In the genomic region with DNA sequence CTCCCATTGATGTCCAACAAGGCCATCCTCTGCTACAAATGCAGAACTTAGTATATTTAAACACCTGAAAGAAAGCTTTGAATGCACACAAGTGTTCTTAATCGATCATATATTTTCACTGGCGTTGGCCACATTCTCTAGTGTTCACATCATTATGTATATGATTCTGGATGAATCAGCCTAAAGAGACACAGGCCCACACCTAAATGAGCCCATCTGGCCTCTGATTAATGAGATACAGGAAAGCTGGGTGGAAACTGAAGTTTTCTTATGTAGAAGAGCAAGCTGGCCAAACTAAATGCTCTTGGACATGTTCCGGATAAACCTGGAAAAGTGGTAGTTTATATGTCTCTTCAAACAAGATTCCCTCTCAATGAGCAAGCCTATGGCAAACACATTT, we compare ENCODE assay signal across 24 mouse cellular contexts.
A peak's percentile ranks its signal among the peaks of the same experiment; 100 is the strongest.
DNase-seq lines count a peak whose midpoint lies in the region; ATAC-seq and TF ChIP-seq lines count a peak whose summit lies in the region.
"Had no signal": no experiment of that assay in that cellular context is flagged by ENCODE, and none has a peak within 500 bp of the region (broad histone marks: within the 10 kb centered on the region; RNA-seq: fewer than 3 reads in every experiment).

No protein-coding gene starts in this region.

- no peak for TF ChIP-seq EP300 in MEL (IDR thresholded peaks at IDR 0.05; ENCODE audit: low read depth in 1 of 2, low read length in 2 of 2)

- no peak for TF ChIP-seq CTCF in MEL (IDR thresholded peaks at IDR 0.05 in 2 of 3, conservative IDR thresholded peaks at IDR 0.05 in 1 of 3; ENCODE audit: control insufficient read depth in 1 of 3, insufficient read depth in 1 of 3, low read depth in 2 of 3, low read length in 3 of 3, poor library complexity in 1 of 3, severe bottlenecking in 1 of 3)

- peak; percentile 71 for ATAC-seq in erythroid progenitor cell, adult 5-6 weeks (replicated peaks; ENCODE audit: low FRiP score, poor library complexity, severe bottlenecking)
- ATAC-seq in liver, embryonic 15.5 days (ENCODE audit: insufficient read depth) = no peak
- no peak for ATAC-seq in midbrain, embryonic 11.5 days (ENCODE audit: low FRiP score)
- no peak for ATAC-seq in CD4-positive, CD25-positive, alpha-beta regulatory T cell, adult 4 months
- no peak for ATAC-seq in intestine, embryonic 15.5 days
- ATAC-seq: forebrain, embryonic 14.5 days; forebrain, postnatal 0 days; hindbrain, embryonic 16.5 days; Patski had no signal

- peaks cover 13 to 24% of the 10 kb centered on the region in 2 experiments for H3K4me1 ChIP-seq in MEL (ENCODE audit: control insufficient read depth in 1 of 2, insufficient read depth in 2 of 2, low read length in 2 of 2)
- peaks cover 26% of the 10 kb centered on the region for H3K4me1 ChIP-seq in liver, embryonic 15.5 days (replicated peaks)
- no peaks in the 10 kb centered on the region for H3K4me1 ChIP-seq in midbrain, embryonic 11.5 days (ENCODE audit: control insufficient read depth, insufficient read depth, low read length)
- no peaks in the 10 kb centered on the region for H3K4me1 ChIP-seq in intestine, embryonic 15.5 days (replicated peaks)
- H3K4me1 ChIP-seq: embryonic facial prominence, embryonic 12.5 days; embryonic facial prominence, embryonic 15.5 days; hindbrain, embryonic 13.5 days had no signal

- no peaks in the 10 kb centered on the region for H3K9me3 ChIP-seq in MEL (replicated peaks; ENCODE audit: insufficient read depth, low read length)
- no peaks in the 10 kb centered on the region for H3K9me3 ChIP-seq in liver, embryonic 15.5 days (replicated peaks)
- no peaks in the 10 kb centered on the region for H3K9me3 ChIP-seq in midbrain, embryonic 11.5 days (ENCODE audit: control insufficient read depth, low read length)
- H3K9me3 ChIP-seq in intestine, embryonic 15.5 days = no peaks in the 10 kb centered on the region
- H3K9me3 ChIP-seq: embryonic facial prominence, embryonic 12.5 days; embryonic facial prominence, embryonic 15.5 days; hindbrain, embryonic 13.5 days had no signal

- H3K79me2 ChIP-seq in MEL (ENCODE audit: control insufficient read depth, insufficient read depth, low read length, poor library complexity) = no peaks in the 10 kb centered on the region

- no peak overlapping the region for H3K9ac ChIP-seq in MEL (ENCODE audit: control insufficient read depth, low read depth, low read length, poor library complexity, severe bottlenecking)
- no peak overlapping the region for H3K9ac ChIP-seq in liver, embryonic 15.5 days
- H3K9ac ChIP-seq in midbrain, embryonic 11.5 days (ENCODE audit: low read length) = no peak overlapping the region
- no peak overlapping the region for H3K9ac ChIP-seq in intestine, embryonic 15.5 days
- H3K9ac ChIP-seq: embryonic facial prominence, embryonic 12.5 days; embryonic facial prominence, embryonic 15.5 days; forebrain, postnatal 0 days; hindbrain, embryonic 13.5 days had no signal

- TF ChIP-seq POLR2A in MEL (IDR thresholded peaks at IDR 0.05; ENCODE audit: control insufficient read depth in 1 of 2, insufficient read depth in 1 of 2, low read depth in 1 of 2, low read length in 2 of 2, poor library complexity in 1 of 2) = no peak

- WGBS in liver, embryonic 15.5 days (ENCODE audit: insufficient replicate concordance) = 72% methylated on average over 3 of the region's 3 CpGs
- WGBS in midbrain, embryonic 11.5 days = 93% methylated on average over 3 of the region's 3 CpGs
- WGBS in intestine, embryonic 15.5 days = 95% methylated on average over 3 of the region's 3 CpGs

- no peak overlapping the region for H3K4me2 ChIP-seq in liver, embryonic 15.5 days
- H3K4me2 ChIP-seq in midbrain, embryonic 11.5 days = no peak overlapping the region
- no peak overlapping the region for H3K4me2 ChIP-seq in intestine, embryonic 15.5 days (replicated peaks)
- H3K4me2 ChIP-seq: embryonic facial prominence, embryonic 12.5 days; embryonic facial prominence, embryonic 15.5 days; heart, embryonic 11.5 days; hindbrain, embryonic 13.5 days had no signal

- peak overlapping the region; percentile 96 for H3K27ac ChIP-seq in MEL (ENCODE audit: control insufficient read depth, low read depth, low read length)
- H3K27ac ChIP-seq in liver, embryonic 15.5 days (replicated peaks) = peak overlapping the region; percentile 92; the same call in 1 of the 2 replicates
- no peak overlapping the region for H3K27ac ChIP-seq in midbrain, embryonic 11.5 days (ENCODE audit: low read depth, low read length)
- no peak overlapping the region for H3K27ac ChIP-seq in intestine, embryonic 15.5 days
- H3K27ac ChIP-seq: embryonic facial prominence, embryonic 12.5 days; embryonic facial prominence, embryonic 15.5 days; gastrocnemius, adult 2 months; hindbrain, embryonic 13.5 days had no signal

- H3K36me3 ChIP-seq in MEL (ENCODE audit: control insufficient read depth in 1 of 2, insufficient read depth in 2 of 2, low read length in 2 of 2) = peaks cover 0 to 27% of the 10 kb centered on the region in 2 experiments; a peak in 2 of 4 replicates
- no peaks in the 10 kb centered on the region for H3K36me3 ChIP-seq in liver, embryonic 15.5 days (replicated peaks)
- H3K36me3 ChIP-seq in midbrain, embryonic 11.5 days (ENCODE audit: control insufficient read depth, insufficient read depth, low read length) = no peaks in the 10 kb centered on the region
- no peaks in the 10 kb centered on the region for H3K36me3 ChIP-seq in intestine, embryonic 15.5 days
- H3K36me3 ChIP-seq: embryonic facial prominence, embryonic 12.5 days; embryonic facial prominence, embryonic 15.5 days; hindbrain, embryonic 13.5 days had no signal

- TF ChIP-seq RAD21 in MEL (IDR thresholded peaks at IDR 0.05; ENCODE audit: low read depth, low read length) = no peak

- no peaks in the 10 kb centered on the region for H3K27me3 ChIP-seq in MEL (ENCODE audit: control insufficient read depth in 1 of 2, insufficient read depth in 2 of 2, low read length in 2 of 2)
- no peaks in the 10 kb centered on the region for H3K27me3 ChIP-seq in liver, embryonic 15.5 days
- H3K27me3 ChIP-seq in midbrain, embryonic 11.5 days (ENCODE audit: control insufficient read depth, insufficient read depth, low read length) = no peaks in the 10 kb centered on the region; the same call in 1 of the 2 replicates
- H3K27me3 ChIP-seq in intestine, embryonic 15.5 days (replicated peaks) = no peaks in the 10 kb centered on the region
- H3K27me3 ChIP-seq: embryonic facial prominence, embryonic 12.5 days had no signal

- DNase-seq in MEL (ENCODE audit: low read depth, low spot score) = no peak
- DNase-seq in c-Kit-positive CD71-positive TER-119-positive erythroid progenitor cells, embryonic 14.5 days (ENCODE audit: low spot score) = peak; percentile 30
- DNase-seq in midbrain, embryonic 11.5 days (ENCODE audit: low spot score, missing footprints) = no peak
- DNase-seq: adrenal gland, postnatal 10 days; adrenal gland, postnatal 36 days; cerebellum, adult 11 months; cerebellum, adult 2 months; cerebellum, adult 9-11 months; cerebellum, postnatal 25 days; forebrain, postnatal 0 days; gastrocnemius, adult 2 months; gastrocnemius, postnatal 14 days; heart, adult 11 months had no signal

- H3K4me3 ChIP-seq in MEL (ENCODE audit: control insufficient read depth in 1 of 2, insufficient read depth in 1 of 2, low read depth in 2 of 2, low read length in 2 of 2) = no peak overlapping the region
- no peak overlapping the region for H3K4me3 ChIP-seq in liver, embryonic 15.5 days (replicated peaks)
- no peak overlapping the region for H3K4me3 ChIP-seq in midbrain, embryonic 11.5 days (ENCODE audit: low read depth, low read length)
- no peak overlapping the region for H3K4me3 ChIP-seq in intestine, embryonic 15.5 days (replicated peaks)
- H3K4me3 ChIP-seq: embryonic facial prominence, embryonic 12.5 days; embryonic facial prominence, embryonic 15.5 days; gastrocnemius, adult 2 months; hindbrain, embryonic 13.5 days had no signal

TF ChIP-seq in MEL, 35 proteins besides CTCF, POLR2A, EP300 and RAD21:
- no peak for TF ChIP-seq MAZ (IDR thresholded peaks at IDR 0.05; ENCODE audit: low read depth, low read length)
- no peak for TF ChIP-seq MEF2A (IDR thresholded peaks at IDR 0.05; ENCODE audit: extremely low read depth, insufficient replicate concordance, low read depth, low read length, poor library complexity, severe bottlenecking)
- TF ChIP-seq USF1 (IDR thresholded peaks at IDR 0.05; ENCODE audit: low read depth, low read length) = no peak
- no peak for TF ChIP-seq UBTF (IDR thresholded peaks at IDR 0.05; ENCODE audit: borderline replicate concordance, insufficient read depth, low read depth, low read length)
- TF ChIP-seq SMC3 (IDR thresholded peaks at IDR 0.05; ENCODE audit: low read depth, low read length) = no peak
- no peak for TF ChIP-seq GATA1 (IDR thresholded peaks at IDR 0.05; ENCODE audit: low read depth, low read length)
- no peak for TF ChIP-seq ZNF384 (IDR thresholded peaks at IDR 0.05; ENCODE audit: low read depth, low read length)
- no peak for TF ChIP-seq BHLHE40 (IDR thresholded peaks at IDR 0.05; ENCODE audit: borderline replicate concordance, low read depth, low read length)
- no peak for TF ChIP-seq GABPA (IDR thresholded peaks at IDR 0.05; ENCODE audit: low read depth, low read length)
- no peak for TF ChIP-seq CHD2 (IDR thresholded peaks at IDR 0.05; ENCODE audit: low read length)
- TF ChIP-seq JUND (IDR thresholded peaks at IDR 0.05; ENCODE audit: low read depth, low read length) = no peak
- TF ChIP-seq POLR2AphosphoS5 (IDR thresholded peaks at IDR 0.05; ENCODE audit: borderline replicate concordance, low read depth, low read length) = no peak
- no peak for TF ChIP-seq ETS1 (IDR thresholded peaks at IDR 0.05; ENCODE audit: low read depth, low read length)
- TF ChIP-seq ZMIZ1 (IDR thresholded peaks at IDR 0.05; ENCODE audit: low read depth, low read length) = no peak

Comparison
In these comparisons a context has a peak if more than half of its experiments do, and no peak if none do; other contexts are left out.
1. H3K27ac ChIP-seq: peak in MEL (single experiment) and liver, embryonic 15.5 days (single experiment); none in midbrain, embryonic 11.5 days (single experiment) and intestine, embryonic 15.5 days (single experiment).